18 mouse cellular contexts compared by ENCODE assay signal in the genomic region with DNA sequence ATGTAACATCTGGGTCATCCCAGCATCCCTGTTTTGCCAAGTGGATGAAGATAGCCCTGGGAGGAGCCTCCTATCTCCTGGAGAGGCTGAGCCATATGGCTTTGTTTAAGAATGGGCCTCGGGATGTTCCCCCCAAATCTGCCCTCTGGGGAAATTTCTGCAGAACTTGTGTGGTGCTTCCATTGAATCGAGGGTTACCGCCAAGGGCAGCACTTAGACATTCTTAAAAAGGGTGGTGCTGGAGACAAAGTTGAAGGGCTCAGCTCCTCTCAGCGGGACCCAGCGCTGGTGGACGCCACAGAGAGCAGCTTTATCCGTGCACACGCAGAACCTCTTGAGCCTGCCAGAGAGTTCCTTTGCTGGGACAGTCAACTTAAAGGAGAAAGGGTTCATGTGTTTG.
DNase-seq lines count a peak whose midpoint lies in the region; ATAC-seq and TF ChIP-seq lines count a peak whose summit lies in the region.
"Had no signal": no experiment of that assay in that cellular context is flagged by ENCODE, and none has a peak within 500 bp of the region (broad histone marks: within the 10 kb centered on the region; RNA-seq: fewer than 3 reads in every experiment).

No protein-coding gene starts in this region.

- no peak for TF ChIP-seq CTCF in lung, adult 2 months (IDR thresholded peaks at IDR 0.05; ENCODE audit: insufficient read depth, low read length)
- no peak for TF ChIP-seq CTCF in ES-Bruce4 (IDR thresholded peaks at IDR 0.05; ENCODE audit: low read depth, low read length)
- no peak for TF ChIP-seq CTCF in cerebellum, adult 2 months (IDR thresholded peaks at IDR 0.05; ENCODE audit: borderline replicate concordance, insufficient read depth, low read depth, low read length)

- H3K9me3 ChIP-seq in hindbrain, embryonic 11.5 days (ENCODE audit: control insufficient read depth, low read length), result no peaks in the 10 kb centered on the region
- no peaks in the 10 kb centered on the region for H3K9me3 ChIP-seq in hindbrain, embryonic 16.5 days (ENCODE audit: control insufficient read depth, low read length)
- no peaks in the 10 kb centered on the region for H3K9me3 ChIP-seq in lung, embryonic 15.5 days
- no peaks in the 10 kb centered on the region for H3K9me3 ChIP-seq in ES-Bruce4 (replicated peaks; ENCODE audit: control insufficient read depth, insufficient read depth, low read length, poor library complexity, severe bottlenecking)
- H3K9me3 ChIP-seq: forebrain, embryonic 12.5 days had no signal

- no peaks in the 10 kb centered on the region for H3K27me3 ChIP-seq in hindbrain, embryonic 11.5 days (ENCODE audit: control insufficient read depth, insufficient read depth, low read length)
- no peaks in the 10 kb centered on the region for H3K27me3 ChIP-seq in hindbrain, embryonic 16.5 days (replicated peaks; ENCODE audit: control insufficient read depth, insufficient read depth, low read length)
- H3K27me3 ChIP-seq in lung, embryonic 15.5 days, result no peaks in the 10 kb centered on the region
- H3K27me3 ChIP-seq in ES-Bruce4 (ENCODE audit: control insufficient read depth, insufficient read depth, low read length, poor library complexity, severe bottlenecking), result no peaks in the 10 kb centered on the region
- H3K27me3 ChIP-seq in cerebellum, adult 2 months (ENCODE audit: control insufficient read depth, insufficient read depth, low read length), result no peaks in the 10 kb centered on the region
- H3K27me3 ChIP-seq: forebrain, embryonic 12.5 days had no signal

- H3K27ac ChIP-seq in hindbrain, embryonic 11.5 days (ENCODE audit: low read depth, low read length), result 0 out of 2 replicates have a peak overlapping the region, but pooled peaks have one; percentile 20
- H3K27ac ChIP-seq in hindbrain, embryonic 16.5 days (ENCODE audit: low read depth, low read length), result no peak overlapping the region; the same call in 1 of the 2 replicates
- peak overlapping the region; percentile 51 for H3K27ac ChIP-seq in lung, embryonic 15.5 days
- peak overlapping the region; percentile 64 for H3K27ac ChIP-seq in ES-Bruce4 (ENCODE audit: insufficient read depth, low read length)
- H3K27ac ChIP-seq in cerebellum, adult 2 months (ENCODE audit: insufficient read depth, low read length), result no peak overlapping the region
- H3K27ac ChIP-seq: forebrain, embryonic 12.5 days; liver, embryonic 14.5 days had no signal

- no peaks in the 10 kb centered on the region for H3K36me3 ChIP-seq in hindbrain, embryonic 11.5 days (ENCODE audit: control insufficient read depth, insufficient read depth, low read length)
- no peaks in the 10 kb centered on the region for H3K36me3 ChIP-seq in hindbrain, embryonic 16.5 days (ENCODE audit: control insufficient read depth, insufficient read depth, low read length)
- no peaks in the 10 kb centered on the region for H3K36me3 ChIP-seq in lung, embryonic 15.5 days
- no peaks in the 10 kb centered on the region for H3K36me3 ChIP-seq in ES-Bruce4 (ENCODE audit: control insufficient read depth, insufficient read depth, low read length, poor library complexity, severe bottlenecking)
- H3K36me3 ChIP-seq: forebrain, embryonic 12.5 days had no signal

- H3K9ac ChIP-seq in hindbrain, embryonic 11.5 days (ENCODE audit: low read depth, low read length), result no peak overlapping the region
- no peak overlapping the region for H3K9ac ChIP-seq in hindbrain, embryonic 16.5 days (ENCODE audit: low read depth, low read length)
- no peak overlapping the region for H3K9ac ChIP-seq in lung, embryonic 15.5 days
- H3K9ac ChIP-seq in ES-Bruce4 (ENCODE audit: low read depth, poor library complexity, severe bottlenecking), result no peak overlapping the region
- H3K9ac ChIP-seq: forebrain, embryonic 12.5 days; liver, embryonic 14.5 days had no signal

- H3K4me2 ChIP-seq in hindbrain, embryonic 11.5 days (replicated peaks; ENCODE audit: low read depth, low read length), result no peak overlapping the region
- H3K4me2 ChIP-seq in hindbrain, embryonic 16.5 days (ENCODE audit: low read length), result no peak overlapping the region
- no peak overlapping the region for H3K4me2 ChIP-seq in lung, embryonic 15.5 days
- H3K4me2 ChIP-seq: forebrain, embryonic 12.5 days; heart, embryonic 11.5 days had no signal

- no peak overlapping the region for H3K4me3 ChIP-seq in hindbrain, embryonic 11.5 days (ENCODE audit: low read depth, low read length)
- H3K4me3 ChIP-seq in hindbrain, embryonic 16.5 days (ENCODE audit: low read length), result no peak overlapping the region
- no peak overlapping the region for H3K4me3 ChIP-seq in lung, embryonic 15.5 days
- H3K4me3 ChIP-seq in lung, adult 2 months (replicated peaks; ENCODE audit: extremely low read depth, low read depth, low read length), result no peak overlapping the region
- H3K4me3 ChIP-seq in ES-Bruce4 (ENCODE audit: low read depth, low read length), result no peak overlapping the region
- no peak overlapping the region for H3K4me3 ChIP-seq in cerebellum, adult 2 months (replicated peaks; ENCODE audit: insufficient read depth, low read depth, low read length)
- H3K4me3 ChIP-seq: forebrain, embryonic 12.5 days had no signal

- H3K4me1 ChIP-seq in hindbrain, embryonic 11.5 days (replicated peaks; ENCODE audit: control insufficient read depth, insufficient read depth, low read length), result peaks cover 11% of the 10 kb centered on the region
- peaks cover 52% of the 10 kb centered on the region for H3K4me1 ChIP-seq in hindbrain, embryonic 16.5 days (ENCODE audit: control insufficient read depth, insufficient read depth, low read depth, low read length)
- H3K4me1 ChIP-seq in lung, embryonic 15.5 days, result peaks cover 70% of the 10 kb centered on the region
- H3K4me1 ChIP-seq in lung, adult 2 months (ENCODE audit: control insufficient read depth, insufficient read depth, low read length), result peaks cover 43% of the 10 kb centered on the region
- H3K4me1 ChIP-seq in ES-Bruce4 (ENCODE audit: control insufficient read depth, insufficient read depth, low read length), result peaks cover 9% of the 10 kb centered on the region
- peaks cover 5% of the 10 kb centered on the region for H3K4me1 ChIP-seq in cerebellum, adult 2 months (ENCODE audit: control insufficient read depth, insufficient read depth, low read length)

- no peak for ATAC-seq in hindbrain, embryonic 11.5 days (ENCODE audit: low FRiP score)
- ATAC-seq in hindbrain, embryonic 16.5 days, result no peak
- no peak for ATAC-seq in lung, embryonic 15.5 days (ENCODE audit: borderline replicate concordance, extremely low read depth, low FRiP score, low TSS enrichment)
- ATAC-seq: activated CD4-positive, CD25-positive, alpha-beta regulatory T cell, adult 4 months; midbrain, embryonic 16.5 days had no signal

- TF ChIP-seq EP300 in ES-Bruce4 (IDR thresholded peaks at IDR 0.05; ENCODE audit: insufficient read depth, low read depth, low read length), result no peak

- WGBS in hindbrain, embryonic 11.5 days, result 74% methylated on average over 8 of the region's 8 CpGs
- WGBS in hindbrain, embryonic 16.5 days, result 78% methylated on average over 8 of the region's 8 CpGs
- 52% methylated on average over 8 of the region's 8 CpGs for WGBS in lung, embryonic 15.5 days
- WGBS in lung, adult 2 months, result 59% methylated on average over 8 of the region's 8 CpGs
- 88% methylated on average over 8 of the region's 8 CpGs for WGBS in cerebellum, adult 2 months

- DNase-seq in hindbrain, embryonic 11.5 days (ENCODE audit: low spot score), result no peak
- DNase-seq in lung, adult 2 months, result no peak
- peak; percentile 88 for DNase-seq in ZHBTc4 (ENCODE audit: low read depth, low spot score)
- no peak for DNase-seq in cerebellum, adult 2 months
- DNase-seq in adrenal gland, postnatal 4 days (ENCODE audit: low spot score in 2 of 2), result no peak
- DNase-seq: adrenal gland, postnatal 14 days; cerebellum, adult 8-10 months; gastrocnemius, postnatal 25 days; kidney, adult 9 months; spleen, adult 18-20 months had no signal

- no peak for TF ChIP-seq POLR2A in lung, adult 2 months (IDR thresholded peaks at IDR 0.05; ENCODE audit: borderline replicate concordance, extremely low read depth, low read depth, low read length)
- no peak for TF ChIP-seq POLR2A in ES-Bruce4 (IDR thresholded peaks at IDR 0.05; ENCODE audit: insufficient read depth, low read length)
- no peak for TF ChIP-seq POLR2A in cerebellum, adult 2 months (IDR thresholded peaks at IDR 0.05; ENCODE audit: borderline replicate concordance, insufficient read depth, low read length)

Comparison
In these comparisons a context has a peak if more than half of its experiments do, and no peak if none do; other contexts are left out.
1. H3K27ac ChIP-seq: peak in hindbrain, embryonic 11.5 days (single experiment), lung, embryonic 15.5 days (single experiment) and ES-Bruce4 (single experiment); none in hindbrain, embryonic 16.5 days (single experiment) and cerebellum, adult 2 months (single experiment).